Mouse (Mus musculus) R1 (cell line): Measurements from ENCODE around the gene Zfp61.

Source experiments
- DNase-seq: peaks from one replicate; pipeline ENCODE4 v3.0.0-alpha.2; 2018; ENCODE audit warnings: low read depth, low spot score

Gene Zfp61

GRCm38 (mm10) chr7:24268176-24269155 is 32.6 kb downstream of the Zfp61 start:
- DNase-seq: peak; percentile 91

- no peak for DNase-seq
These were observed 41.1 kb downstream of the Zfp61 start for GRCm38 (mm10) chr7:24260000-24260312.

GRCm38 (mm10) chr7:24259306-24259999 is 41.6 kb downstream of the Zfp61 start:
- no peak for DNase-seq

- DNase-seq: peak; percentile 89
These were observed 46.2 kb downstream of the Zfp61 start, which contains the start of gene Zfp108 for GRCm38 (mm10) chr7:24254633-24255474. Zfp108 (plus strand) TSS chr7:24254794.

- DNase-seq: peak; percentile 76
These were observed 47.0 kb downstream of the Zfp61 start for GRCm38 (mm10) chr7:24253779-24254615.
